Mouse (Mus musculus): ENCODE measurements at regions not wholly inside any gene's neighbourhood (a gene's known extent, or its start where the extent isn't known, plus 50 kb on each side); places are given as distances from the start of the nearest gene placed in this dataset.

- Histone ChIP-seq H3K4me3 (no peak overlapping the region), H3K4me1 (peaks cover 3% of the 10 kb centered on the region; the same call in 1 of the 2 replicates), H3K9me3 (no peaks in the 10 kb centered on the region), H3K4me2 (replicated peaks) (no peak overlapping the region), H3K27ac (no peak overlapping the region), H3K9ac (no peak overlapping the region), H3K27me3 (replicated peaks) (no peaks in the 10 kb centered on the region), H3K36me3 (no peaks in the 10 kb centered on the region)
- WGBS, result 92% methylated on average over 3 of the region's 3 CpGs
- no peak for ATAC-seq (ENCODE audit: low FRiP score, low read depth)
Measured at GRCm38 (mm10) chr5:100218256-100218851, 58.7 kb upstream of the Tmem150c start.

- WGBS, result 19% methylated on average over 17 of the region's 17 CpGs
- H3K4me2 ChIP-seq (replicated peaks), result peak overlapping the region; percentile 24; the same call in 1 of the 2 replicates
- ATAC-seq (ENCODE audit: low FRiP score, low read depth), result no peak
Measured at GRCm38 (mm10) chr5:100217178-100218035, 57.8 kb upstream of the Tmem150c start.

DNA sequence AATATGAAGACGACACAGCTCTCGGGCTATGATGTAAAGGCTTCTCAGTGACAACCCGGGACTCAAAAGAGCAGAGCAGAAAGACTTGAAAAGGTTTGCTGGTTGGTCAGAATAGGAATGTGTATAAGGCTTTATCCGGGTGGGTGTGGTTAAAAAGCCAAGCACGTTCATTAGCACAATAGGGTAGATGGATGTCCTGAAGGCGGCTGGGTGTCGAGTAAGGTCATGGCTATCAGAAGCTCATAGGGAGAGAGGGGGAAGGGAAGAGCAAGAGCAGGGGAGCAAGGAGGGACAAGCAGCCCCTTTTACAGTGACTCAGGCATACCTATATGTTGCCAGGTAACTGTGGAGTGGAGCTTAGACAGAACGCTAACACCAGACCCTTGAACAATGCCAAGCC lies 54.3 kb upstream of the Tmem150c start:
- 53% methylated on average over 8 of the region's 8 CpGs for WGBS
- H3K4me3 ChIP-seq, result no peak overlapping the region

More at GRCm38 (mm10) chr5:100217178-100218035, 57.8 kb upstream of the Tmem150c start:
- Histone ChIP-seq H3K27me3 (replicated peaks) (no peaks in the 10 kb centered on the region), H3K36me3 (no peaks in the 10 kb centered on the region), H3K9me3 (no peaks in the 10 kb centered on the region), H3K9ac (no peak overlapping the region), H3K4me1 (peaks cover 3% of the 10 kb centered on the region; the same call in 1 of the 2 replicates), H3K27ac (no peak overlapping the region), H3K4me3 (no peak overlapping the region)

GRCm38 (mm10) chr5:100210708-100211107 lies 51.1 kb upstream of the Tmem150c start:
- WGBS, result 87% methylated on average over 5 of the region's 5 CpGs
- ATAC-seq (ENCODE audit: low FRiP score, low read depth), result no peak
- no peak overlapping the region for H3K27ac ChIP-seq
- H3K4me2 ChIP-seq (replicated peaks), result no peak overlapping the region
- no peak overlapping the region for H3K4me3 ChIP-seq
- no peaks in the 10 kb centered on the region for H3K36me3 ChIP-seq
- H3K9ac ChIP-seq, result no peak overlapping the region
- no peaks in the 10 kb centered on the region for H3K27me3 ChIP-seq (replicated peaks)
- no peaks in the 10 kb centered on the region for H3K4me1 ChIP-seq
- no peaks in the 10 kb centered on the region for H3K9me3 ChIP-seq

More for the DNA sequence above, 54.3 kb upstream of the Tmem150c start:
- H3K9ac ChIP-seq, result no peak overlapping the region
- H3K4me1 ChIP-seq, result peaks cover 3% of the 10 kb centered on the region; the same call in 1 of the 2 replicates
- H3K9me3 ChIP-seq, result no peaks in the 10 kb centered on the region
- no peak overlapping the region for H3K27ac ChIP-seq
- no peak for ATAC-seq (ENCODE audit: low FRiP score, low read depth)
- no peaks in the 10 kb centered on the region for H3K27me3 ChIP-seq (replicated peaks)
- H3K36me3 ChIP-seq, result no peaks in the 10 kb centered on the region
- H3K4me2 ChIP-seq (replicated peaks), result no peak overlapping the region

All from neural tube, embryonic 12.5 days (tissue).